Mouse (Mus musculus): ENCODE results near the gene Inca1.

DNA sequence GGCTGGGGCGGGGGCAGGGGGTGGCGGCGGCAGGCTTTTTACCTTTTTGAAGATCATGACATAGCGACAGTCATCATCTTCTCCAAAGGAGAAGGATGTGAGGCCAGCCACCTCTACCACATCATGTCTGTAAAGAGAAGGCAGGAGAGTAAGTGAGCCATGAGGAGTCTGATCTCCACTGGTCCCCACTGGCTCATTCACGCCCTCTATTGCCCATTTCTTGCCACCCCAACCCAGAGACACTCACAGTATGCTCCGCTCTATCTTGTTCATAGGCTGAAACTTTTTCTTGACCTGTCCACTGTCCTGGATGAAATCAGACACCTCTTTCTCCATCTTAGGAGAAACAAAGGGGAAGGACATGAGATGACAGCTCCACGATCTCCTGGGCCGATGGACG is 35.2 kb downstream of the Inca1 start:
- no peak for TF ChIP-seq CTCF (IDR thresholded peaks at IDR 0.05; ENCODE audit: control insufficient read depth, insufficient read depth, insufficient replicate concordance, low read depth, low read length)
- TF ChIP-seq POLR2A (IDR thresholded peaks at IDR 0.05; ENCODE audit: control insufficient read depth, low read depth, low read length) = no peak

Data from testis, adult 2 months (tissue).